Mouse (Mus musculus) CH12.LX (cell line): ENCODE results near the gene Abhd15. TPM values are rescaled to one million over a fixed set of nuclear protein-coding genes. Genes with fewer than 3 reads are reported as not detected.
A peak's percentile ranks its signal among the peaks of the same experiment; 100 is the strongest.

Experiments used
- DNase-seq: peaks from one replicate; pipeline ENCODE4 v3.0.0-alpha.2; 2013; ENCODE audit errors: extremely low read depth
- H3K27ac ChIP-seq: 2 replicates; pipeline ENCODE4 v1.5.1; 2012; ENCODE audit warnings: low read depth, mild to moderate bottlenecking, control low read depth, moderate library complexity; ENCODE audit not compliant: insufficient read depth
- H3K27me3 ChIP-seq: replicated peaks from 2 replicates; pipeline ENCODE3; 2012; ENCODE audit warnings: inconsistent platforms
- H3K36me3 ChIP-seq, 2 experiments: replicated peaks in 1 of 2; 2 replicates each; pipeline versions ENCODE3 to v1.6.1; 2012; ENCODE audit warnings: inconsistent platforms in 1 of 2, low read length in 1 of 2, mild to moderate bottlenecking in 1 of 2, mixed read lengths in 1 of 2, moderate library complexity in 1 of 2; ENCODE audit not compliant: control insufficient read depth in 1 of 2, insufficient read depth in 1 of 2
- H3K4me1 ChIP-seq, 2 experiments: 2 replicates each; pipeline ENCODE4 v1.6.1; 2012; ENCODE audit warnings: inconsistent platforms in 1 of 2, moderate library complexity in 1 of 2; ENCODE audit not compliant: insufficient read depth in 2 of 2, control insufficient read depth in 1 of 2
- H3K4me2 ChIP-seq: 2 replicates; pipeline ENCODE4 v1.6.1; 2012; ENCODE audit warnings: low read depth, mild to moderate bottlenecking, control low read depth; ENCODE audit not compliant: poor library complexity, insufficient read depth, severe bottlenecking
- H3K4me3 ChIP-seq, 3 experiments: fragments of 150-350 bp in 1 of 3; sonication (generic) in 1 of 3; replicated peaks in 1 of 3; 2 replicates each; pipeline versions ENCODE3 to v1.5.1; 2011 to 2012; ENCODE audit warnings: low read depth in 2 of 3, low read length in 2 of 3, mild to moderate bottlenecking in 2 of 3, moderate library complexity in 2 of 3, control low read depth in 1 of 3, improper control_type of control experiment in 1 of 3, inconsistent platforms in 1 of 3, mixed read lengths in 1 of 3; ENCODE audit not compliant: poor library complexity in 1 of 3
- H3K79me2 ChIP-seq: replicated peaks from 2 replicates; pipeline ENCODE4 v1.6.1; 2012; ENCODE audit warnings: mild to moderate bottlenecking, moderate library complexity; ENCODE audit not compliant: control insufficient read depth, poor library complexity, insufficient read depth, severe bottlenecking; ENCODE audit errors: extremely low read depth
- H3K9ac ChIP-seq: 2 replicates; pipeline ENCODE4 v1.6.1; 2012; ENCODE audit warnings: low read depth, mild to moderate bottlenecking, control low read depth, moderate library complexity; ENCODE audit not compliant: insufficient read depth
- H3K9me3 ChIP-seq: replicated peaks from 2 replicates; pipeline ENCODE3; 2012; ENCODE audit warnings: low read length, inconsistent platforms, mixed read lengths
- BHLHE40 ChIP-seq: IDR thresholded peaks from 2 replicates; pipeline ENCODE4 v1.6.1; 2011; ENCODE audit warnings: mild to moderate bottlenecking, low read depth, low read length, improper control_type of control experiment
- CHD1 ChIP-seq: IDR thresholded peaks from 2 replicates; pipeline ENCODE4 v1.6.1; 2012; ENCODE audit warnings: low read depth, low read length, improper control_type of control experiment, inconsistent platforms
- CTCF ChIP-seq, 2 experiments: IDR thresholded peaks in 1 of 2; conservative IDR thresholded peaks in 1 of 2; 2 replicates each; pipeline ENCODE4 v1.5.1; 2011 to 2012; ENCODE audit warnings: low read depth in 2 of 2, low read length in 2 of 2, improper control_type of control experiment in 1 of 2, inconsistent platforms in 1 of 2, mild to moderate bottlenecking in 1 of 2, moderate library complexity in 1 of 2
- ELF1 ChIP-seq: IDR thresholded peaks from 2 replicates; pipeline ENCODE4 v1.6.1; 2014; ENCODE audit warnings: low read depth, mild to moderate bottlenecking, inconsistent platforms, low read length, improper control_type of control experiment
- ETS1 ChIP-seq: conservative IDR thresholded peaks from 2 replicates; pipeline ENCODE4 v1.6.1; 2012; ENCODE audit warnings: low read depth, mild to moderate bottlenecking, inconsistent platforms, low read length, improper control_type of control experiment, moderate library complexity
- GABPA ChIP-seq: IDR thresholded peaks from 2 replicates; pipeline ENCODE4 v1.6.1; 2012; ENCODE audit warnings: low read depth, low read length, improper control_type of control experiment, inconsistent platforms; ENCODE audit not compliant: insufficient replicate concordance
- HCFC1 ChIP-seq: IDR thresholded peaks from 2 replicates; pipeline ENCODE4 v1.6.1; 2012; ENCODE audit warnings: low read depth, mild to moderate bottlenecking, inconsistent platforms, low read length, improper control_type of control experiment
- IRF4 ChIP-seq: IDR thresholded peaks from 2 replicates; pipeline ENCODE4 v1.6.1; 2014; ENCODE audit warnings: low read depth, mild to moderate bottlenecking, inconsistent platforms, low read length, improper control_type of control experiment
- JUN ChIP-seq: IDR thresholded peaks from 2 replicates; pipeline ENCODE4 v1.6.1; 2011; ENCODE audit warnings: low read depth, mild to moderate bottlenecking, low read length, improper control_type of control experiment, moderate library complexity; ENCODE audit not compliant: insufficient read depth
- KAT2A ChIP-seq: IDR thresholded peaks from 2 replicates; pipeline ENCODE4 v1.6.1; 2012; ENCODE audit warnings: low read length, improper control_type of control experiment, inconsistent platforms; ENCODE audit not compliant: insufficient replicate concordance
- MAX ChIP-seq: IDR thresholded peaks from 2 replicates; pipeline ENCODE4 v1.6.1; 2011; ENCODE audit warnings: low read length, improper control_type of control experiment
- MAZ ChIP-seq: IDR thresholded peaks from 2 replicates; pipeline ENCODE4 v1.6.1; 2012; ENCODE audit warnings: low read depth, mild to moderate bottlenecking, inconsistent platforms, low read length, improper control_type of control experiment, moderate library complexity
- MEF2A ChIP-seq: IDR thresholded peaks from 2 replicates; pipeline ENCODE4 v1.6.1; 2014; ENCODE audit warnings: low read depth, mild to moderate bottlenecking, inconsistent platforms, low read length, improper control_type of control experiment, borderline replicate concordance
- MXI1 ChIP-seq: IDR thresholded peaks from 2 replicates; pipeline ENCODE4 v1.6.1; 2011; ENCODE audit warnings: mild to moderate bottlenecking, low read depth, low read length, improper control_type of control experiment
- MYC ChIP-seq: IDR thresholded peaks from 2 replicates; pipeline ENCODE4 v1.6.1; 2011; ENCODE audit warnings: low read depth, mild to moderate bottlenecking, improper control_type of control experiment, low read length
- NELFE ChIP-seq: IDR thresholded peaks from 2 replicates; pipeline ENCODE4 v1.6.1; 2011; ENCODE audit warnings: low read depth, low read length, improper control_type of control experiment
- NRF1 ChIP-seq: IDR thresholded peaks from 2 replicates; pipeline ENCODE4 v1.6.1; 2014; ENCODE audit warnings: low read depth, mild to moderate bottlenecking, inconsistent platforms, low read length, improper control_type of control experiment, moderate library complexity
- PAX5 ChIP-seq: IDR thresholded peaks from 2 replicates; pipeline ENCODE4 v1.6.1; 2012; ENCODE audit warnings: low read length, inconsistent platforms, mixed read lengths
- POLR2A ChIP-seq: IDR thresholded peaks from 2 replicates; pipeline ENCODE4 v1.6.1; 2011; ENCODE audit warnings: low read depth, mild to moderate bottlenecking, improper control_type of control experiment, low read length
- POLR2AphosphoS2 ChIP-seq: IDR thresholded peaks from 2 replicates; pipeline ENCODE4 v1.6.1; 2011; ENCODE audit warnings: low read depth, low read length, improper control_type of control experiment
- SIN3A ChIP-seq: IDR thresholded peaks from 2 replicates; pipeline ENCODE4 v1.6.1; 2012; ENCODE audit warnings: low read length, improper control_type of control experiment, inconsistent platforms
- SMC3 ChIP-seq: IDR thresholded peaks from 2 replicates; pipeline ENCODE4 v1.6.1; 2011; ENCODE audit warnings: low read depth, low read length, improper control_type of control experiment
- TBP ChIP-seq: conservative IDR thresholded peaks from 2 replicates; pipeline ENCODE4 v1.6.1; 2011; ENCODE audit warnings: low read depth, low read length, improper control_type of control experiment
- TCF12 ChIP-seq: IDR thresholded peaks from 2 replicates; pipeline ENCODE4 v1.6.1; 2014; ENCODE audit warnings: low read depth, mild to moderate bottlenecking, inconsistent platforms, low read length, improper control_type of control experiment
- UBTF ChIP-seq: IDR thresholded peaks from 2 replicates; pipeline ENCODE4 v1.6.1; 2012; ENCODE audit warnings: low read depth, mild to moderate bottlenecking, inconsistent platforms, low read length, improper control_type of control experiment, moderate library complexity
- USF2 ChIP-seq: conservative IDR thresholded peaks from 2 replicates; pipeline ENCODE4 v1.6.1; 2011; ENCODE audit warnings: low read depth, low read length, improper control_type of control experiment
- ZMIZ1 ChIP-seq: IDR thresholded peaks from 2 replicates; pipeline ENCODE4 v1.6.1; 2012; ENCODE audit warnings: low read depth, mild to moderate bottlenecking, inconsistent platforms, low read length, improper control_type of control experiment
- dilution Hi-C: fragments of 300-500 bp; cut with MboI; formaldehyde crosslinking; loops from 2 replicates; pipeline ENCODE4 v1.14.3; 2020; ENCODE audit warnings: low sequenced_read_pairs; ENCODE audit not compliant: extremely low pct_unique_long_range_greater_than_20kb, extremely low pct_ligation_motif_present
- in situ Hi-C: fragments of 300-500 bp; cut with MboI; formaldehyde crosslinking; loops from 3 replicates; pipeline ENCODE4 v1.14.3; 2019; ENCODE audit warnings: low sequenced_read_pairs, low pct_ligation_motif_present, low pct_unique_long_range_greater_than_20kb, mixed read lengths
- polyA plus RNA-seq: library from polyadenylated mRNA; unstranded; fragments of >175 nt; gene quantifications from 2 replicates; pipeline ENCODE4 v1.2.1, GENCODE M21; 2012; ENCODE audit warnings: low read depth; ENCODE audit not compliant: insufficient read length
- total RNA-seq, 2 experiments: library from RNA; depleted of rRNA; stranded (reverse); fragments of 300-350 nt in 1 of 2; fragments of >200 nt in 1 of 2; gene quantifications; 2 replicates each; pipeline ENCODE4 v1.2.3; 2012 to 2014

Gene Abhd15
- total and polyA plus RNA-seq, 3 experiments: 0.11 to 0.38 (median 0.23) TPM

GRCm38 (mm10) chr11:77512891-77513810, 1.8 kb upstream of the Abhd15 start:
- H3K27ac ChIP-seq: peak overlapping the region; percentile 1; the same call in 1 of the 2 replicates
- H3K79me2 ChIP-seq: no peaks in the 10 kb centered on the region
- peaks cover 14 to 47% of the 10 kb centered on the region in 2 experiments for H3K4me1 ChIP-seq
- no peak for TF ChIP-seq ETS1
- peak; percentile 83 for TF ChIP-seq NRF1
- peak; percentile 69 for TF ChIP-seq ELF1
- no peak for TF ChIP-seq CHD1
- peak; percentile 27; the same call in 1 of the 2 replicates for TF ChIP-seq MAZ
- no peak for TF ChIP-seq USF2
- TF ChIP-seq POLR2A: peak; percentile 94
- no peak for TF ChIP-seq MEF2A
- peak; percentile 58; the same call in 1 of the 2 replicates for TF ChIP-seq UBTF
- no peak for TF ChIP-seq GABPA
- 0 out of 2 replicates have a peak, but pooled peaks have one; percentile 55 for TF ChIP-seq POLR2AphosphoS2
- TF ChIP-seq PAX5: no peak
- TF ChIP-seq JUN: no peak
- TF ChIP-seq HCFC1: no peak
- peak; percentile 97 for TF ChIP-seq NELFE
- 0 out of 2 replicates have a peak, but pooled peaks have one; percentile 69 for TF ChIP-seq ZMIZ1
- 0 out of 2 replicates have a peak, but pooled peaks have one; percentile 47 for TF ChIP-seq MYC
- TF ChIP-seq BHLHE40: peak; percentile 56
- peak; percentile 77 for TF ChIP-seq SIN3A
- TF ChIP-seq TBP: 0 out of 2 replicates have a peak, but pooled peaks have one; percentile 32
- TF ChIP-seq KAT2A: 0 out of 2 replicates have a peak, but pooled peaks have one; percentile 46
- TF ChIP-seq MXI1: peak; percentile 68
- no peak for TF ChIP-seq IRF4
- TF ChIP-seq CTCF (conservative IDR thresholded peaks at IDR 0.05 in 1 of 2, IDR thresholded peaks at IDR 0.05 in 1 of 2; ENCODE audit: low read depth in 2 of 2, low read length in 2 of 2): no peak
- TF ChIP-seq SMC3: no peak
- no peak; the same call in 1 of the 2 replicates for TF ChIP-seq TCF12
- TF ChIP-seq MAX: no peak
- peak overlapping the region; percentile 64 to 72 (median 67) for H3K4me3 ChIP-seq
- H3K4me2 ChIP-seq: peak overlapping the region; percentile 71
- in situ Hi-C loops (loop anchor here (10.0 kb wide), 1 partner anchor 282 kb away; no protein-coding TSS in a partner anchor), dilution Hi-C loops (no loop called here)
- H3K36me3 ChIP-seq: peaks cover 0 to 38% of the 10 kb centered on the region in 2 experiments
- peak overlapping the region; percentile 69 for H3K9ac ChIP-seq
- H3K27me3 ChIP-seq: no peaks in the 10 kb centered on the region
- peaks cover 12% of the 10 kb centered on the region for H3K9me3 ChIP-seq
- peak; percentile 84 for DNase-seq
